Comparison of ENCODE assay signal across 17 mouse cellular contexts in genomic region chr15:100930477-100930876, GRCm38 (mm10).
"Had no signal": no experiment of that assay in that cellular context is flagged by ENCODE, and none has a peak within 500 bp of the region (broad histone marks: within the 10 kb centered on the region; RNA-seq: fewer than 3 reads in every experiment).

No protein-coding gene starts in this region.

- ATAC-seq: lung, postnatal 0 days; midbrain, embryonic 13.5 days; midbrain, embryonic 15.5 days had no signal

- H3K4me2 ChIP-seq: lung, embryonic 15.5 days; midbrain, embryonic 11.5 days; midbrain, embryonic 13.5 days; midbrain, embryonic 15.5 days; neural tube, embryonic 12.5 days; stomach, embryonic 15.5 days had no signal

- H3K9ac ChIP-seq: lung, embryonic 15.5 days; midbrain, embryonic 13.5 days; midbrain, embryonic 15.5 days; neural tube, embryonic 12.5 days; stomach, embryonic 15.5 days had no signal

- H3K27me3 ChIP-seq: lung, embryonic 15.5 days; midbrain, embryonic 13.5 days; midbrain, embryonic 15.5 days; neural tube, embryonic 12.5 days; stomach, embryonic 15.5 days had no signal

- H3K27ac ChIP-seq: lung, embryonic 15.5 days; macrophage; midbrain, embryonic 13.5 days; midbrain, embryonic 15.5 days; neural tube, embryonic 12.5 days; stomach, embryonic 15.5 days; stomach, postnatal 0 days had no signal

- H3K4me3 ChIP-seq: lung, embryonic 15.5 days; megakaryocyte, embryonic 14.5 days; midbrain, embryonic 13.5 days; midbrain, embryonic 15.5 days; neural tube, embryonic 12.5 days; stomach, embryonic 15.5 days had no signal

- H3K4me1 ChIP-seq: lung, embryonic 15.5 days; megakaryocyte, embryonic 14.5 days; midbrain, embryonic 15.5 days; stomach, embryonic 15.5 days had no signal

- H3K36me3 ChIP-seq: lung, embryonic 15.5 days; midbrain, embryonic 13.5 days; midbrain, embryonic 15.5 days; neural tube, embryonic 12.5 days; stomach, embryonic 15.5 days had no signal

- H3K9me3 ChIP-seq: lung, embryonic 15.5 days; midbrain, embryonic 13.5 days; midbrain, embryonic 15.5 days; neural tube, embryonic 12.5 days; stomach, embryonic 15.5 days had no signal

- DNase-seq: lung, adult 2 months; lung, postnatal 14 days; lung, postnatal 36 days; right cerebral cortex, postnatal 14 days; thymus, adult 2 months; thymus, postnatal 25 days; thymus, postnatal 4 days had no signal
